15 mouse cellular contexts compared by ENCODE assay signal in genomic region chr4:116734996-116735395, GRCm38 (mm10).
"Had no signal": no experiment of that assay in that cellular context is flagged by ENCODE, and none has a peak within 500 bp of the region (broad histone marks: within the 10 kb centered on the region; RNA-seq: fewer than 3 reads in every experiment).

No protein-coding gene starts in this region.

- ATAC-seq: hindbrain, embryonic 16.5 days; inflammation-experienced regulatory T-cells, adult 6 months; intestine, embryonic 15.5 days; intestine, postnatal 0 days had no signal

- DNase-seq: gastrocnemius, postnatal 14 days; gastrocnemius, postnatal 36 days; heart, adult 11 months; heart, adult 2 months; heart, postnatal 4 days; kidney, adult 18-20 months; kidney, adult 8-10 months; kidney, postnatal 10 days; kidney, postnatal 25 days; layer of hippocampus, adult 9-11 months; liver had no signal
